Mouse (Mus musculus) c-Kit-negative CD71-positive TER-119-positive erythroid progenitor cells, embryonic 14.5 days (primary cell): ENCODE measurements around the gene Rab11fip3.
A peak's percentile ranks its signal among the peaks of the same experiment; 100 is the strongest.

ENCODE experiments used
- DNase-seq: peaks from one replicate; pipeline ENCODE4 v3.0.0-alpha.2; 2013; ENCODE audit warnings: low read depth, low spot score

The Rab11fip3 gene

GRCm38 (mm10) chr17:25956201-25956600 lies 113.2 kb downstream of the Rab11fip3 start:
- DNase-seq = no peak

- no peak for DNase-seq
These were observed 113.6 kb downstream of the Rab11fip3 start for GRCm38 (mm10) chr17:25955736-25956135.

DNA sequence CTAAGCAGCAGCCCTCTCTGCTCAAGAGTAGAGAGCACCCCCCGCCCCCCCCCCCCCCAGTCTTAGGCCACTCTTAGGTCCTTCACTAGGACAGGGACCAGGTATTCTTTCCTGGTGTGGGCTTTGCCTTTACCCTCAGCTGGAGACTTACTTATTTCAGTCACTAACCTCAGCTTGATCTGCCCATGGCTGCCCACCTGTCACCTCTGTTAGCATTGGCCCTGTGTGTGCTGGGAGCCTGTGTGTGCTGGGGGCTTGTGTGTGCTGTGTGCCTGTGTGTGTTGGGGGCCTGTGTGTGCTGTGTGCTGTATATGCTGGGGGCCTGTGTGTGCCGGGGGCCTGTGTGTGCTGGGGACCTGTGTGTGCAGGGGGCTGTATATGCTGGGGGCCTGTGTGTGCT lies 114.7 kb downstream of the Rab11fip3 start:
- DNase-seq = no peak

- no peak for DNase-seq
These were observed 116.2 kb downstream of the Rab11fip3 start for GRCm38 (mm10) chr17:25953161-25953560.

GRCm38 (mm10) chr17:25951803-25952623 lies 117.3 kb downstream of the Rab11fip3 start, which contains the start of gene A930017K11Rik:
TSS of gene A930017K11Rik (minus strand) at chr17:25952565.
- DNase-seq = no peak

DNA sequence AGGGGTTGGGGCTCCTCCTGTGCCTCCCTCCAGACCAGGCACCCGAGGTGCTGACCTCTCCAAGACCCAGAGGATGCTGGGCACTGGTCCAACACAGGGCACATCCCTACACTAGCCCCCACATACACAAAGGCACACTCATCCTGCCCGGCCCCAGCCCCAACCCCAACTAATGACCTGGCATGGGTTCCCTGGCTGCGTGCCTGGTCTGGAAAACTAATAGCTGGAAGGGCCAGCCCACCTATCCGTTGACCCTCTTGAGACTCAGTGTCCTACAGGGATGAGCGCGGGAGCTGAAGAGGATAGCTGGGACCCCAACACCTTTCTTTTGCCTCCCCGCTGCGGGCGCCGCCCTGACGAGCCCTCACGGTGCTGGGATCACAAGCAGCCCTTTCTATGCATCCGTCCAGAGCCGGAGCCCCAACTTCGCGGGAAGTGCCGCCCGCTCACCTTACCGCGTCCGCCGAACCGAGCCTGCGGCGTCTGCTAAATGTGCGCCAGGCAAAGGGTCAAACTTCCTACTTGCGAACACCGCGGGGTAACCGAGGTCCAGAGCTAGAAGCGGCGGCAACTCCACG lies 118.0 kb downstream of the Rab11fip3 start:
- DNase-seq = no peak

DNA sequence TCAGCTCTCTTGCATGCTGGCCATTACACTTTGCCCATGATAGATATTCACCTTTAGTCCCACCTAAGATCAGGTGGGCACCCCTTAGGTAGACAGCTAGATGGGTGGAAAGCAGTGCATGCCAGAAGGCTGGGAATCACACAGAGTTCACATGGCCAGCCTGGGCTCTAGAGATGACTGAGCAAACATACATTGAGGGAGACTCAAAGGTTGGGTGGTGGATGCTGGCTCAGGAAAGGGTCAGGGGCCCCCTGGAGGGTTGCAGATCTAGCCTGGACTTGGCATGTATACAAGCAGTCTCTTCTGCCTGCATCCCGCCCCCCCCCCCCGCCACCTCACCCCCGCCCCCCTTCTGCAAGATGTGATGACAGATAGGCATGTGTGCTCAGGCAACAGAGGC lies 118.6 kb downstream of the Rab11fip3 start:
- DNase-seq = no peak

DNA sequence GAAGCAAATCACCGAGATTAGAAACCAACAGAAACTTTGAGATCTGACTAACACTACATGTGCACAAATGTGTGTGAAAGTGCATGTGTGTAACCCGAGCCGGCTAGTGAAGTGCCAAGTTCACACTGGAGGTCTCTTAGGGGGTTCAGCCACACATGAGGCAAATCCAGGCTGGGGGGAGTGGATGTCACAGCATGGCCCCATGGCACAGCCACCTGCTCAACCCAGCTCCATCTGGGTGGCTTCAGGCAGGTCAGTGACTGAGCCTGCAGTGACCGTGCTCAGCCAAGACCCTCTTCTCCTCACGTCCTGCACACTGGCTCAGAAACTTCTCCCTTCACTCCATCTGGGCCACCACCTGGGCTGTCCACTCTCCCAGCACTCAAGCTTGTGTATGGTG lies 119.4 kb downstream of the Rab11fip3 start:
- DNase-seq = no peak

DNA sequence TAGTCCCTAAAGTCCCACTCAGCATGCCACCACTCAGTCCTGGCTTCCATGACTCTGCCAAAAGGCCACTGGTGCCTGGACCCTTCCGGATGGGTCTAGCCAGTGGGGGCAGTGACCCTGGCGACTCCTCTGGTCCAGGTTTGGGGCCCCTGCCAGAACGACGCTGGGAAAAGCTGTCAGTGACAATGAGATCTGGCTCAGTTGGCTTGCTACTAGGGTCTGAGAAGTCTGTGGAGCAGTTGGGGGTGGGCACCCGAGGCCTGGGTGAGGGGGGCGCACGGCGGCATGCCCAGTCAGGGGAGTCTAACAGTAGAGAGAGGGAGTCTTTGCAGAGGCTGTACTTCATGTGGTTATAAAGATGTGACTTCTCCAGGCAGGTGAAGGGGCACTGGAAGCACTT lies 121.3 kb downstream of the Rab11fip3 start:
- DNase-seq = no peak

- no peak for DNase-seq
These were observed 121.8 kb downstream of the Rab11fip3 start for GRCm38 (mm10) chr17:25947576-25947975.

- DNase-seq = no peak
These were observed 122.5 kb downstream of the Rab11fip3 start for GRCm38 (mm10) chr17:25946891-25947290.

GRCm38 (mm10) chr17:25946349-25946748 lies 123.0 kb downstream of the Rab11fip3 start:
- peak; percentile 48 for DNase-seq

- no peak for DNase-seq
These were observed 123.7 kb downstream of the Rab11fip3 start for GRCm38 (mm10) chr17:25945517-25946155.

DNA sequence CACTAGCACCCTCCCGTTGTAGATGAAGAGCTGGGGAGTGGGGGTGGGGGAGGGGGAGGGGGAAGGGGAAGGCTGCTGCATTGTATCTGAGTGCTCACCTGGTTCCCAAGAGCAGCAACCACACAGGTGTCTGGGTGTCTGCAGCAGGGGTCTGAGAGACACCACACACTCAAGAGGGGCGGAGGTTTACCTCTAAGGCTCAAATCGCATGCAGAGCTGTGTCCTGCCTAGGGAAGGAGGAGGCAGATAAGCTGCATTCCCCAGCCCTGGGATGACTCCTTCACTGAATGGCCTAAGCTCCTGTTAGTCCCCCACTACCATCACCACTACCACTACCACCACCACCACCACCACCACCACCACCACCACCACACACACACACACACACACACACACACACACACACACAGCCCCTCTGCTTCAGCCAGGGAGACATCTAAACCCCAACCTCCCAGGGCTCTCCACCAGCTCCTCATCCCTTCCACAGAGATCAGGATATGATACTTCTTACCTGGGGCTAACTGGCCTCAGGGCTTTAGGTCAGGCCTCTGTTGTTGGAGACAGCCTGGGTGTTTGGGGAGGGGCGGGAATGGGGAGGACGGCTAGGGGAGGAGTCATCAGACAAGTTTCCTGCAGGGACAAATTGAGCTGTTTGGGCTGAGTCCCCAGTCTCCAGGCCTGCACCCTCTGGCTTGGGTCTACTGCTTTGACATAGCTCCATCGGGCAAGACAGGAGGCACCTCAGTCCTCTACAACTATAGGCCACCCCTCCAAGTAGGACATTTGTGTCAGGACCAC lies 124.8 kb downstream of the Rab11fip3 start, which contains the start of the genes Pigq and Nhlrc4:
Gene Pigq (minus strand): TSS at position 571 of the 798 bp plus-strand sequence.
Gene Nhlrc4 (minus strand): TSS at position 596 of the 798 bp plus-strand sequence.
- DNase-seq = peak; percentile 56

DNA sequence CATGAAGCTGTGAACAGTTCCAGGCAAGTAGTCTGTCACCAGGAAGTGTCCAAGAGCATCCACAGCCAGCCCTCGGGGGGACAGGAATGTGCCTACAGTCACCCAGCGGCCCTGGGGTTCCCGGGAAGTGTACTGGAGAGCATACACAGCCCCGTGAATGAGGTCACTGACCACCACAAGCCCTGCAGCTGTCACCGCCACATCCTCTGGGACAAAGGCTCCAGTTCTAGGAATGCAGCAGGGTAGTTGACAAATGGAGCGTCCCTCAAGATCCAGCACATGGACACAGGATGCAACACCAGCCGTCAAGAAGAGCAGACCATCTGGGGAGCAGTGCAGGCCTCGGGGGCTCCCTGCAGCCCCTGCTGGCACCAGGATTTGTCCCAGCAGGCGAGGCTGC lies 125.6 kb downstream of the Rab11fip3 start:
- no peak for DNase-seq

- no peak for DNase-seq
These were observed 126.1 kb downstream of the Rab11fip3 start for GRCm38 (mm10) chr17:25943221-25943620.

DNA sequence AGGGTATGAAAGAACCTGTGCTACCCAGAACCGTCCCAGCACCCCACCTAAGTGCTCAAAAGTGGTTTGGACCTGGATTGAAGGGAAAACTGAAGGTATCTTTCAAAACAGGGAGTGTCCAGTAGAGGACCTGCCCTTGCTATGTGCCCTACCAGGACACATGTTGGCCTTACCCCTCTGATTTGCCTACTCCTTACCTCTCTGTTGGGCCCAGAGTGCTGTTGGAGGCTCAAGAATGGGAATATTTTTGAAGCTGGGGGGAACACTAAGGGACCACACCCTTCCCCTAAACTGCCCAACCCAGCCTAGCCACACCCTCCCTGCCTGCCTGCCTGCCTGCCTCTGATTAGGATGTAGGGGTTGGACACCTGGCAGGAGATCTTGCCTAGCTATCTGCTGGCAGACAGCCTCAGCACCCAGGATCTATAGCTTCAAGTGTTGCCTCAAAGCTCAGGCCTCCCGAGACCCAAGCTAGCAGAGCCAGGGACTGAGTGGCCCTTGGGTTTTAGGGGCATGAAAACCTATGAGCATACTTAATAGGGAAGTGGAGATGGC lies 126.7 kb downstream of the Rab11fip3 start:
- peak; percentile 85 for DNase-seq

GRCm38 (mm10) chr17:25941511-25942241 lies 127.7 kb downstream of the Rab11fip3 start:
- DNase-seq = peak; percentile 47
